Mouse (Mus musculus): ENCODE measurements around the gene Ran.

DNA sequence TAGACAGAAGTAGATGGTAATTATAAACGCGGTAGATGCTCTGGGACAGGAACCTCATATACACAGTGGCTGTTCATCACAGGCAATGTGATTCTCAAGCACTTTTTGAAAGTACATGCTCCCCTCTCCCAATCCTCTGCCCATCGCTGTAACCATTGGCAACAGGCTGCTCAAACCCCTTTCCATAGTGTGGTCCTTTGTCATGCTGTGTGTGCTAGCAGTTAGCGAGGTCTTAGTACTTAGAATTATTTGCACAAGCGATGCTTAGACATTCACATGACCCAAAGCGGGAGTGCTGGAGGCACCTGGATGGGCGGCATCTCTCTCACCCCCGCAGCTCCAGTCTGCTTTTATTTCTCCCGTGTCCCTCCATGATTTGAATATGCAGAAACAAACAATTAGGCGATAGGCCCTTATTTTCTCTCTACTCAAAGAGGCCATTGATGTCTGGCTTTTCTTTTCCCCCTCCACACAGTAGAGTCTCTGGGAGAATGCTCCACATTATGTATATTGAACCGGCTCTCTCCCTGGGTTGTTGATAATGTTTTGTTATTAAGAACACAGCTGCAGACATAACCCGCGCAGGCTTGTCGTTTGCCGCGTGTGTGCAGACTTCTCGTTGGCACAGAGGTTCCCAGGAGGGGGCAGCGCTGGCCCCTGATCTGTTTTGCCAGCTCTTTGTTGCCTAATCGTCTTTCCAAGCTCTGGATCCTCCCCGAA is 32.9 kb downstream of the Ran start:
- TF ChIP-seq POLR2A (IDR thresholded peaks at IDR 0.05; ENCODE audit: low read depth, low read length), result no peak
- TF ChIP-seq CTCF (IDR thresholded peaks at IDR 0.05; ENCODE audit: extremely low read depth, insufficient read depth, insufficient read length, insufficient replicate concordance), result no peak
